Mouse (Mus musculus) G1E (cell line): ENCODE results near the gene Lrmda.

Experiments used
- CTCF ChIP-seq: IDR thresholded peaks from 2 replicates; pipeline ENCODE4 v1.5.1; 2012; ENCODE audit warnings: low read depth, low read length, inconsistent platforms, mixed read lengths
- GATA1 ChIP-seq: IDR thresholded peaks from 2 replicates; pipeline ENCODE4 v1.6.1; 2012; ENCODE audit warnings: borderline replicate concordance, low read length, inconsistent platforms, mixed read lengths
- GATA2 ChIP-seq: IDR thresholded peaks from 2 replicates; pipeline ENCODE4 v1.6.1; 2012; ENCODE audit warnings: low read depth, low read length, inconsistent platforms, borderline replicate concordance
- POLR2AphosphoS5 ChIP-seq: IDR thresholded peaks from 2 replicates; pipeline ENCODE4 v1.6.1; 2012; ENCODE audit warnings: low read depth, low read length, inconsistent platforms; ENCODE audit not compliant: insufficient replicate concordance

DNA sequence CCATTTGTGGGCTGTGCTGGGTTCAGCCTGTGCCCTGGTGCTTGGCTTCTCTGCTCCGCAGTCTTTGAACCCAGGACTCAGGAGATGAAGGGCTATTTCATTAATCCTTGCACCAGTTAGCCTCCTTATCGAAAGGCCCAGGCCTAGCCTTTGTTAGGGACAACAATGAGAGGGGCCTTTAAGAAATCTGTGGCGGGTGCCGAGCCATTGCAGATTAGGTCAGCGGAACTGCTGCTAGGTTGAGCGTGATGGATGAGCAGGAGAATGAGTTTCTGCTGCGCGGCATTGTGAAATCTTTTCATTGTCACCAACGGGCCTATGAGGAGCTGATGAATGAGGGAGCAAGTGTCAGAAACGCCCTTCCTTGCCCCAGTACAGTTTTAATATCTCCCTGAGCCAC lies 475.4 kb downstream of the Lrmda start:
- TF ChIP-seq CTCF: no peak
- TF ChIP-seq GATA2: no peak
- no peak for TF ChIP-seq GATA1
- no peak for TF ChIP-seq POLR2AphosphoS5
